Mouse (Mus musculus): ENCODE measurements around the gene Barx2. TPM values are rescaled to one million over a fixed set of nuclear protein-coding genes. Genes with fewer than 3 reads are reported as not detected.

Barx2 gene
- polyA plus RNA-seq, 1 experiment from 2014 or later: 0.31 TPM

DNA sequence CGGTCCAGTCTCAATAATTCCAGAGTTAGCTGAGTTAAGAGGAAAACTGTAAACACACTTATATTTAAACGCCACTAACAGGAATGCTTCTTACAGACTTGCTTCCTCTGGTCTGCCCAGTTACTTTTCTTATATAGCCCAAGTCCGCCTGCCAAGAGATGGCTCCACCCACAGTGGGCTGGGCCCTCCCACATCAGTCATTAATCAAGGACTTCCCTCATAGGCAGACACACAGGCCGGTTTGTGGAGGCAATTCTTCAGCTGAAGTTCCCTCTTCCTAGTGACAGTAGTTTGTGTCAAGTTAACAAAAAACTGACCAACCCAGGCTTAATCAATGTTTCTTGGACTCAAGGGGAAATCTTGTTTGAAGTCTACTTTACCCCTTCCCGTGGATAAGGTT, 18.4 kb upstream of the Barx2 start:
- Histone ChIP-seq H3K27me3 (ENCODE audit: control insufficient read depth, insufficient read depth, low read length) (no peaks in the 10 kb centered on the region), H3K4me3 (ENCODE audit: low read depth, low read length) (no peak overlapping the region), H3K9me3 (ENCODE audit: control insufficient read depth, low read length) (no peaks in the 10 kb centered on the region), H3K36me3 (ENCODE audit: control insufficient read depth, insufficient read depth, low read length) (no peaks in the 10 kb centered on the region), H3K4me2 (ENCODE audit: low read depth) (no peak overlapping the region), H3K4me1 (ENCODE audit: control insufficient read depth, insufficient read depth, low read length) (no peaks in the 10 kb centered on the region), H3K9ac (ENCODE audit: low read length) (no peak overlapping the region), H3K27ac (ENCODE audit: low read depth, low read length) (no peak overlapping the region)
- ATAC-seq (ENCODE audit: insufficient read depth, low FRiP score, low TSS enrichment): no peak
- peak; percentile 31 for DNase-seq (ENCODE audit: low spot score)
- WGBS: 63% methylated on average over 5 of the region's 5 CpGs

DNA sequence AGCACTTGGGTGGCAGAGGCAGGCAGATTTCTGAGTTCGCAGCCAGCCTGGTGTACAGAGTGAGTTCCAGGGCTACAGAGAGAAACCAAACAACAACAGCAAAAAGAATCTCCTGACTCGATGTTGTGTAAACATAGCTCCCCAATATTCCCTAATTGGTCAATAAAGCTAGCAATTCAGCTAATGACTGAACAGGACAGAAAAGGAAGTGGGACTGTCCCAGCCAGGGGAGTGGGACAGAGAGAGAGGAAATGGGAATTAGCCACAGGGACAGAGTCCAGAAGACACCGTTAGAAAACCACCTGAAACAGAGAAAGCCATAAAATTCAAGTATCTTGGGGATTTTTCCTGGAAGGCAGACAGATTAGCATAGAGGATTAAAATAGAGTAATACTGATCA, 18.0 kb upstream of the Barx2 start:
- H3K9me3 ChIP-seq (ENCODE audit: control insufficient read depth, low read length): no peaks in the 10 kb centered on the region
- H3K36me3 ChIP-seq (ENCODE audit: control insufficient read depth, insufficient read depth, low read length): no peaks in the 10 kb centered on the region
- H3K27me3 ChIP-seq (ENCODE audit: control insufficient read depth, insufficient read depth, low read length): no peaks in the 10 kb centered on the region
- H3K4me1 ChIP-seq (ENCODE audit: control insufficient read depth, insufficient read depth, low read length): no peaks in the 10 kb centered on the region
- H3K27ac ChIP-seq (ENCODE audit: low read depth, low read length): no peak overlapping the region
- ATAC-seq (ENCODE audit: insufficient read depth, low FRiP score, low TSS enrichment): no peak
- no peak overlapping the region for H3K4me2 ChIP-seq (ENCODE audit: low read depth)
- H3K9ac ChIP-seq (ENCODE audit: low read length): no peak overlapping the region
- H3K4me3 ChIP-seq (ENCODE audit: low read depth, low read length): no peak overlapping the region
- WGBS: 61% methylated on average over 3 of the region's 3 CpGs
- no peak for DNase-seq (ENCODE audit: low spot score)

DNA sequence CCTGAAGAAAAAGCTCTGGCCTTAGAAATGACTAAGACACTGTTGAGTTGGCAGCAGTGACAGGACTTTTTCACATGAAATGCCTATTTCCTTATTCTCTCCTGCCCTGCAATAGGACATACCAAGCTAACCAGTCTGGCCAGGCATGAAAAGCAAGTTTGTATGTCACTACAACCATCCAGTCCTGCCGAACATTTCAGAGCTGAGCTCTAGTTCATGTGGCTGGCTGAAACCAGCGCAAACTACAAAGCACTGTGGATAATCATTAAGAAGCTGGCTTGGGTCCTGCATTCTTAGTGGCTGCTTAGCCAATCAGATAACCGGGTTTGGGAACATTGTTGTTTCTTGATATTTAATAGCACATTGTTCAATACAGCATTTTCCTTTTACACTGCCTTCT, 13.5 kb upstream of the Barx2 start:
- no peaks in the 10 kb centered on the region for H3K4me1 ChIP-seq (ENCODE audit: control insufficient read depth, insufficient read depth, low read length)
- ATAC-seq (ENCODE audit: insufficient read depth, low FRiP score, low TSS enrichment): no peak

DNA sequence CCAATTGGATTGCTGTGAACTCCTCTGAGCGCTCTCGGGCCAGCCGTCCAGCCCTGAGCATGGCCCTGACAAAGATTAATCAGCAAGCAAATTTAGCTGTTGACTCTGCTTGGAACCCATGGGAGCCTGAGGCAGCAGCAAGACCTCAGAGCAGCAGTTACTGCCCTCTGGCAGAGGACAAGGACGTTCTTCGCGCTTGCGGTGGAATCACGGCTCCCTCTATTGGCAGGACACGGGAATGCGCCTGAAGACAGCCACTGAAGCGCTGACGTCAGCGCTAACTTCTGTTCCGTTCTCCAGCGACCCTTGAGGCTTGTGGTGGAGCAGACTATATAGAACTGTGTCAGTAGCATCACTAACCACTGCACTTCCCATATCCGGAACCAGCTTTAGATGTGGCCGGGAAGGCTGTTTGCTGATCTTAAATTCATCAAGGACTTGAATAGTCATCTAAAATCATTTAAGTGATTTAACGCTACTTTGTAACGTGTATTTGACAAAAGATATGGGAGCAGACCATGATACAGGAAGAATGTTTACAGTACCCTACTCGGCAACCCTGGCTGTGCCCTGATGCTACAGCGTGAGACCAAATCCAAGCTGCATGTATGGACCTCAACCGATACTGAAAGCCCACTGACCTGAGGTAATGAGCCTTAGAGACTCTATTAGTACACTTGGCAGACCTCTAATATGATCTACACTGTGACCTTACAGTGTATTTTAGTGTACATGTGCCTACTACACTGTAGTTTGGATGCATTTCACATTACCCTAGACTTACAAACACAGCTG, 12.8 kb upstream of the Barx2 start:
- Histone ChIP-seq H3K9ac (ENCODE audit: low read length) (no peak overlapping the region), H3K4me3 (ENCODE audit: low read depth, low read length) (no peak overlapping the region), H3K4me2 (ENCODE audit: low read depth) (no peak overlapping the region), H3K36me3 (ENCODE audit: control insufficient read depth, insufficient read depth, low read length) (no peaks in the 10 kb centered on the region), H3K27me3 (ENCODE audit: control insufficient read depth, insufficient read depth, low read length) (no peaks in the 10 kb centered on the region), H3K27ac (ENCODE audit: low read depth, low read length) (no peak overlapping the region), H3K9me3 (ENCODE audit: control insufficient read depth, low read length) (no peaks in the 10 kb centered on the region), H3K4me1 (ENCODE audit: control insufficient read depth, insufficient read depth, low read length) (no peaks in the 10 kb centered on the region)
- peak; percentile 83 for ATAC-seq (ENCODE audit: insufficient read depth, low FRiP score, low TSS enrichment)
- 18% methylated on average over 22 of the region's 22 CpGs for WGBS
- peak; percentile 91 for DNase-seq (ENCODE audit: low spot score)

More for the DNA sequence above, 13.5 kb upstream of the Barx2 start:
- Histone ChIP-seq H3K36me3 (ENCODE audit: control insufficient read depth, insufficient read depth, low read length) (no peaks in the 10 kb centered on the region), H3K4me3 (ENCODE audit: low read depth, low read length) (no peak overlapping the region), H3K9ac (ENCODE audit: low read length) (no peak overlapping the region), H3K27ac (ENCODE audit: low read depth, low read length) (no peak overlapping the region), H3K27me3 (ENCODE audit: control insufficient read depth, insufficient read depth, low read length) (no peaks in the 10 kb centered on the region), H3K9me3 (ENCODE audit: control insufficient read depth, low read length) (no peaks in the 10 kb centered on the region), H3K4me2 (ENCODE audit: low read depth) (no peak overlapping the region)
- no peak for DNase-seq (ENCODE audit: low spot score)
- 81% methylated on average over 3 of the region's 3 CpGs for WGBS

DNA sequence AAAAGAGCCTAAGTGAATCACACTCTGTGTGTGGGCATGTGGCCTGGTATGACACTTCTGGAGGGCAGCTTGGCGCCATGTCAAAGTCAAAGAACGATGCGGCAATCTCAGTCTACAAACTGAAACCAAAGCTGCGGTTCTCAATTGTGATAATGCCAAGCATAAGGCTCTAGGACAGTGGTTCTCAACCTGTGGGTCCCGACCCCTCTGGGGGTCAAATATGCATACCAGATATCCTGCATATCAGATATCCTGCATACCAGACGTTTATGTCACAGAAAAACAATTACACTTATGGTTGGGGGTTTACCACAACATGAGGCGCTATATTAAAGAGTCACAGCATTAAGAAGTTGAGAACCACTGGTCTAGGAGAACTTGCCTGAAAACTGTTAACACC, 10.3 kb upstream of the Barx2 start:
- no peak overlapping the region for H3K4me3 ChIP-seq (ENCODE audit: low read depth, low read length)
- ATAC-seq (ENCODE audit: insufficient read depth, low FRiP score, low TSS enrichment) (no peak), DNase-seq (ENCODE audit: low spot score) (no peak)
- H3K36me3 ChIP-seq (ENCODE audit: control insufficient read depth, insufficient read depth, low read length): no peaks in the 10 kb centered on the region
- H3K4me2 ChIP-seq (ENCODE audit: low read depth): no peak overlapping the region
- H3K27me3 ChIP-seq (ENCODE audit: control insufficient read depth, insufficient read depth, low read length): peaks cover 7% of the 10 kb centered on the region
- H3K9me3 ChIP-seq (ENCODE audit: control insufficient read depth, low read length): no peaks in the 10 kb centered on the region
- no peaks in the 10 kb centered on the region for H3K4me1 ChIP-seq (ENCODE audit: control insufficient read depth, insufficient read depth, low read length)
- H3K27ac ChIP-seq (ENCODE audit: low read depth, low read length): no peak overlapping the region
- H3K9ac ChIP-seq (ENCODE audit: low read length): no peak overlapping the region
- WGBS: 82% methylated on average over 7 of the region's 7 CpGs

DNA sequence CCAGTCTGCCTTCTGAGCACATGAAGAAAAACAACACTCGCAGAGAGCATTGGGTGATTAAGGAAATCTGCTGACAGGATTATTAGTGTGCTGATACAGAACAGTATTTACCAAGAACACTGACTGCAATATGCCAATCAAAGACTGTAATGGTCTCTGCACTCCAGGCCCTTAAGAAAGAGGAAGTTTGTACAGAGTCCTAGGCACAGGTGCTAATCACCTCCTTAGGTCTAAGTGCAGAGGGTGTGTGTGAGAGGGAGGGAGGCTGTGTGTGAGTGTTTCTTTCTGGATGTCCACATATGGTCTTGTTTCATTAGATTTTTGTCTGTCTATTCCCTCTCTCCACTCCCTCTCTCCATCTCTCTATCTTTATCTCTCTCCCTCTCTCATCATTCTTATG, 6.5 kb upstream of the Barx2 start:
- H3K4me2 ChIP-seq (ENCODE audit: low read depth): no peak overlapping the region
- no peak overlapping the region for H3K9ac ChIP-seq (ENCODE audit: low read length)
- ATAC-seq (ENCODE audit: insufficient read depth, low FRiP score, low TSS enrichment): no peak
- DNase-seq (ENCODE audit: low spot score): no peak
- no peak overlapping the region for H3K4me3 ChIP-seq (ENCODE audit: low read depth, low read length)
- no peaks in the 10 kb centered on the region for H3K36me3 ChIP-seq (ENCODE audit: control insufficient read depth, insufficient read depth, low read length)
- H3K9me3 ChIP-seq (ENCODE audit: control insufficient read depth, low read length): no peaks in the 10 kb centered on the region
- peaks cover 40% of the 10 kb centered on the region for H3K27me3 ChIP-seq (ENCODE audit: control insufficient read depth, insufficient read depth, low read length)
- H3K27ac ChIP-seq (ENCODE audit: low read depth, low read length): no peak overlapping the region
- H3K4me1 ChIP-seq (ENCODE audit: control insufficient read depth, insufficient read depth, low read length): no peaks in the 10 kb centered on the region
- WGBS: 56% methylated on average over 1 of the region's 1 CpGs

DNA sequence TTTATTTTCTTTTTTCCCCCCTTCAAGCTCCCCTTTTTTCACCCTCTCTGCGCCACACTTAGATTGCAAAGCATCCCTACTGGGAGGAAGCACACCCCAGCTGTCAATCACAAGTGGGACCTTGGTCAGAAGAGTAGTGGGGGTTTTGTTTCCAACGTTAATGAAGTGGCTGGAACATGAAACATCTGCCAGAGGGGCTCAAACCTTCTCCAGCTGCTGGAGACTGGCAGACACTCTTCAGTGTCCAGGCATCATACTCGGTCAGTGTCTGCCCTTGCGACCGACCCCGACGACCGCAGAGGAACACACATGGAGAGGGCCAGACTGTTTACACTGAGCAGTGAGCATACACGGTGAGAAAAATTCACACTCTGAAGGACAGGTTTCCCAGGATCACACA, 3.2 kb upstream of the Barx2 start:
- no peak overlapping the region for H3K27ac ChIP-seq (ENCODE audit: low read depth, low read length)
- H3K27me3 ChIP-seq (ENCODE audit: control insufficient read depth, insufficient read depth, low read length): peaks cover 74% of the 10 kb centered on the region
- H3K36me3 ChIP-seq (ENCODE audit: control insufficient read depth, insufficient read depth, low read length): no peaks in the 10 kb centered on the region
- WGBS: 4% methylated on average over 9 of the region's 9 CpGs
- no peak overlapping the region for H3K9ac ChIP-seq (ENCODE audit: low read length)
- H3K4me1 ChIP-seq (ENCODE audit: control insufficient read depth, insufficient read depth, low read length): no peaks in the 10 kb centered on the region; the same call in none of the 2 replicates
- peak; percentile 17 for DNase-seq (ENCODE audit: low spot score)
- H3K4me2 ChIP-seq (ENCODE audit: low read depth): no peak overlapping the region
- ATAC-seq (ENCODE audit: insufficient read depth, low FRiP score, low TSS enrichment): no peak
- H3K9me3 ChIP-seq (ENCODE audit: control insufficient read depth, low read length): no peaks in the 10 kb centered on the region
- H3K4me3 ChIP-seq (ENCODE audit: low read depth, low read length): no peak overlapping the region

DNA sequence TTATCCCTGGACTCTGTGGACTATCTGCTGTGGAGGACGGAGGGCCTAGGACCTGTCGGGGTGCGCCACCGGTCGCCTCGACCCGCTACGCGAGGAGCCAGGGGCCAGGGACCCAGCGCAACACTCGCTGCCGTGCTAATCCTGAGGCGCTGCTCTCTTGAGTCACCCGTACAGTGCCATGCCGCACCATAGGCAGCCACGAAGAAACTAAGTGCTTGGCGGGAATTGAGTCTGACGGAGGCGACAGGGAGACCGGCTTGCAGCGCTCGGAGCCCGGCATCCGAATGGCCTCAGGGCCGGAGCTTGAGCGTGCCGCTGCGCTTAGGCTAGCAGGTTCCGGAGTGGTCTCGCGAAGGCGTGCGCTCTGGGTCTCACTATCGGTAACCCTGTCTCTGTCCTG, 1.6 kb upstream of the Barx2 start:
- peaks cover 83% of the 10 kb centered on the region for H3K27me3 ChIP-seq (ENCODE audit: control insufficient read depth, insufficient read depth, low read length)
- H3K4me1 ChIP-seq (ENCODE audit: control insufficient read depth, insufficient read depth, low read length): no peaks in the 10 kb centered on the region; the same call in none of the 2 replicates
- peak overlapping the region; percentile 10; the same call in 1 of the 2 replicates for H3K4me3 ChIP-seq (ENCODE audit: low read depth, low read length)
- no peak overlapping the region for H3K9ac ChIP-seq (ENCODE audit: low read length)
- peak overlapping the region; percentile 30 for H3K4me2 ChIP-seq (ENCODE audit: low read depth)
- no peak overlapping the region for H3K27ac ChIP-seq (ENCODE audit: low read depth, low read length)
- DNase-seq (ENCODE audit: low spot score) (peak; percentile 66), ATAC-seq (ENCODE audit: insufficient read depth, low FRiP score, low TSS enrichment) (no peak)
- H3K36me3 ChIP-seq (ENCODE audit: control insufficient read depth, insufficient read depth, low read length): no peaks in the 10 kb centered on the region
- no peaks in the 10 kb centered on the region for H3K9me3 ChIP-seq (ENCODE audit: control insufficient read depth, low read length)
- under 1% methylated on average over 34 of the region's 34 CpGs for WGBS

All from neural tube, embryonic 11.5 days (tissue).